Mouse (Mus musculus): Measurements from ENCODE around the gene Gpr84.

Gpr84 gene

DNA sequence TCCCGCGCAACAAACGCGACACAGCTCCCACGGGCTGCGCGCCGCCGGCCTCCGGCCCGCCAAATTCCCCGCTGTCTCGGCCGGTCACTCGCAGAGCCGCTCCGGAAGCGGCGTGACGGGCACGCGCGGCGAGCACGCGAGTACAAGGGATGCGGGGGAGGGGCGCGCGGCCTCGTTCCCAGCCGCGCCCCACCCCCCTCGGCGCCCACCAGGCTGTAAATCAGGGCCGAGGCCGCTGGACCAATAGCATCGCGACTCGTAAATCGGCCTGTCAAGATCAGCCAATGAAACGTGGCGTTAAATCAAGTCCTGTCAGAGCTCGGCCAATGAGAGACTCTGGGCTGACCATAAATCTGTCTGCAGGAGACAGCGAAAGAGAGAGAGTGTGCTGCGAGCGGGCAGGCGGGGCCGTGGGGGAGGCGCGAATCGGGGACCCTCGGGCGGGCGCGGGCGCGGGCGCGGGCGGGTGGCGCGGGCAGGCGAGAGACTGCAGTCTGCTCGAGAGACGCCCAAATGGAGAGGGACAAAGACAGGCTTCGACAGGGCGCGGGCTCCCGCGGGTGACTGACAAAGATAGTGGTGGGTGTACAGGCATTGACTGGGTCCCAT lies 5.2 kb downstream of the Gpr84 start:
- DNase-seq, result peak; percentile 95

DNA sequence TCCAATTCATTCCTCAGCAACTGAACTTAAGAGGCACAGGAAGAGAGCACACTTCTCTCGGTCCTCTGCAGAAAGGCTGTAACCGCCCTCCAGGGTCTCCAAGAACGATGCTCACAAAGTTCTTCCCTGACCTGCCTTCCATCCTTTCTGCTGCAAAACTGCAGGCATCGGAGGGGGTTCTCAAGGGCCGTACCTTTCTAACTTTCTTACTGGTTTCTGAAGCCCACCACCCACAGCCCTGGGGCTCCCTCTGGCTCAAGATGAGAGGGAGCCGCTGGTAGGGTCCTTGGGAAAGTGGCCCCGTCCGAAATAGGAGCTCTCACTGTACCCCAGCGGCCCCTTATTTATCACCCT lies 5.8 kb downstream of the Gpr84 start:
- DNase-seq, result no peak

DNA sequence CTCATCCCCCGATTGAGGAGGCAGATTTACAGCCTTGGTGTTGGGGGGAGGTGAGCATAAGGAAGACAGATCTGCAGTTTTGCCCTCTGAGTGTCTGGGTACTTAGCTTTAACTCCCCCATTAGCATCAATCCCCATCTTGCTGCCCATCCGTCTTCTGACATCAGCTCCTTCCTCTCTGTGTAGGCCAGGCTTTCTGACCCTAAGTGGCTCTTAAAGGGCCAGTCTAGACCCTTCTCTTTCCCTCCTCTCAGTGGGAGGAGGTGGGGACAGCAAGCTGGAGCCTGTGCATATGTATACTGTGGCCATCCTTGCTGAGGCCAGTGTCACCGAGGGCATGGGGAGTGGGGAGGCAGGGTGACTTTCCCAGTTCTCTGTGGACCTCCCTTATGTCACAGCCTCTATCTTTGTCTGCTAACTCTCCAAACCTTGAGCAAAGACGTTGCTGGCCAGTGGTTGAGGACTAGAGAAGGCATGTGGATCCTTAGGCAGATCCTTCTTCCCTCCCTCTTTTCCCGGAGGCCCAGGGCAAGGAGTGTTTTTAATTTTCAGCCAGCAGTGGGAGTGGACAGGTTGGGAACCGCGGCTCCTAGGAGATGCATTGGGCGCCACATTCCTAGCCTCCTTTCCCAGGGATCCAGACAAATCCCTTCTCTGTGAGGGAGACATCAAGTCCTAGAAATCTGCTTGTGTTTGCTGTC lies 6.3 kb downstream of the Gpr84 start:
- no peak for DNase-seq

DNA sequence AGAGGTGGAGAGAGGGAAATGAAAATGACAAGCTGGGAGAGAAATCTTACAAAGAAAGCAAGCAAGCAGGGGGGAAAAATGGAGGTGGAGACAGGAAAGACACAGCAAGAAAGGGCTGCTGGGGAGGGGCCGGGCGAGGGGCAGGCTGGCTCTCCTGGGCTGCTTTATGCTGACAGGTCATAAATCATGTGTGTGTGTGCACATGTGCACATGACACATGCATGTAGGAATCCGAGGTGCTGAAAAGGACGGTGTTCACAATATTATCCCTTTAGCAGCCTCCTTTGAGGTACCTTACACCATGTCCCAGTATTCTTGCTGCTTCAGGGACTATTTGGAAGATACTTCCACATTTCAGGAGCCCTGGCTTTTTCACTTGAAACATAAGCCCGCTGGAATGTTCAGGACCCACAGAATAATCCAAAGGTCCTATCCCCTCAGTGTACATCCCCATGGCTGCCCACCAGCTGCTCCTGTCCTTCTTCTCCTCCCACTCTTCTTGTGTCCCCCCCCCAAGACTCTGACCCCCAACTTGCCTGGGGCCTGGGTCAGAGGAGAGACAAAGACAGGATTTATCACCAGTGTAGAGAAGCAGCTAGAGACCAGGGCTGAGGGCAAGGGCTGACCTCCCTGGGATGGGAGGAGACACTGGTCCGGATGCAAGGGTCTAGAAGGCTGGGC lies 7.9 kb downstream of the Gpr84 start:
- no peak for DNase-seq

DNA sequence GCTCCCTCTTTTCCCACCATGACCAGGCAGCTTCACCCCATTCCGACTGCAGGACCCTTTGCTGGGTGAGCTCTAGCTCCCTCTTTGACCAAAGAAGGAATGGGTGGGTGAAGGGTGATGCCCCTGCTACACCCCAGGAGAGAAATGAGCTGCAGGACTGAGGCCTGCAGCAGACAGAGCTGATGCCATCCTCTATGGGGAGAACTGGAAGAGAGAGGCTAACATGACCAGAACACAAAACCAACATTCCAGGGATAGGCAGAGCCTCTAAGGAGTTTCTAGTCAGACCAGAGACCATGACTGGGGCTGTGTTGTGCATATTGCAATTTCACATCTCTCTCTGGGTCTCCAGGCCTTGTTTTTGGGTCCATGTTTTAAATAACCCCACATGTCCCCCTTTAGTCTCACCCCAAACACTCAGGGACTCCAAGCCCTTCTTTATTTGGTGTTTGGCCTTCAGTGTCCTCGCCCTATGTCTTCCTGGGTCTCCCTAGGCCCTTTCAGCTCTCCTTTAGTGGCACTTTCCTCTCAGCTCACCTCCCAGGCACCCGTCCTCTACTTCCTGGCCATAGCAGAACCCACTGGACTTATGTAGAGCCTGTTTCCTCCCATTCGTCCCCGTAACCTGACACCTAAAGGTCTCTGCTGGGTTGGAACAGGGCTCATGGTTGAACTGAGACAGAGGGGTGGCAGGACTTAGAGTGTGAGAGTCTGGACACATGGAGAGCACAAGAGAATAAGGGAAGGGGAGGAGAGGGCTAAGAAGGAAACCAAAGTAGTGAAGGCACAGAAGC lies 8.7 kb downstream of the Gpr84 start:
- no peak for DNase-seq

DNA sequence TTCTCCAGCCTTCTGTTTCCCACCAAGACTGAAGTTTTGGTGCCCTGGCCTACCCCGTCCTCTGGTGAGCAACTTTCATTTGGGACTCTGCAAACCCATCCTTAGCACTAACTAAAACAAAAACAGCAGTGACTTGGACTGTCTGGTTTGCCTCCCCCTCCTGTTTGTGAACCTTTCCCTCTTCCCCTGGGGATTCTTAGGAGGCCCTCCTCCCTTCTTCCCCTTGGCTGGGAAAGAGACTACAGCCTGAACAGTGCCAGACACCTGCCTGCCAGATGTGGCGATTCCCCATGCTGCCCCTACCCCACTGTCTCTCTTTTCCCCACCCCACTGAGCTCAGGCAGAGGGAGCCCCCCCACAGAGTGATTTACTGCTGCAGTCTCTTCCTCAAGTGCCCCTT lies 9.4 kb downstream of the Gpr84 start:
- no peak for DNase-seq

DNA sequence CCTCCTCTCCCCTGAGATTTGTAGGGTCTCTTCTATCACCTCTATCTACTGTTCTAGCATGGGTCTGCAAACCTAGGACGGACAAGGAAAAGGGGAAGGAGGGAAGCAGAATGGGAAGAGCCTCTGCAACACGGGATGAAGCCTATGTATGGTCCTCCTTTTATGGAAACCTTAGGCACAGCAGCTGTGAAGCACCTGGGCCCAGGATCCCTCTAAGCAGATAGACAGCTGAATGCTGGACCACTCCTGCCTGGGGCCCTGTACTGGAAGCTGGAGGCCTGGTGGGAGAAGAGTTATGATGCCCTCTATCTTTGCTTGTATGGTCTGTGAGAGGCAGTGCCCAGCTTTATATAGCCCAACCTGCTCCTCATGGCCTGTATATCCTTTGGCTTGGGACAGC lies 9.9 kb downstream of the Gpr84 start:
- no peak for DNase-seq

DNA sequence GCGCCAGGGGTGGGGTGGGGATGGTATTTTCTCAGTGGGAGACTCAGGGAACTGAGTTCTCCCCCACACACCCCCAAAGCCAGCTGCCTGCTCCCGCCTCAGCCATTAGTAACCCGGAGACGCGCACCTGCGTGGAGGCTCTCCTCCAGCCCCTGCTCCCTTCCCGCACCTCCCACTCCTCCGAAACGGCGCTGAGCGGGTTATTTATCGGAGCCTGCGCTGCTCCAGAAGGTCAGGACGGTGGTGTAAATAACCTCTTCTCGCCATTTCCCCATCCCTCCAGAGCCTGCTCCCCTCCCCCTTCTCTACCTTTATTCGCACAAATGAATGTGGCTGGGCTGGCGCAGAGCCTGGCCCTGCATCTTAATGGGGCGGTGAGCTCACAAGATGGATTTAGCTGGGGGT lies 10.3 kb downstream of the Gpr84 start:
- peak; percentile 78 for DNase-seq

DNA sequence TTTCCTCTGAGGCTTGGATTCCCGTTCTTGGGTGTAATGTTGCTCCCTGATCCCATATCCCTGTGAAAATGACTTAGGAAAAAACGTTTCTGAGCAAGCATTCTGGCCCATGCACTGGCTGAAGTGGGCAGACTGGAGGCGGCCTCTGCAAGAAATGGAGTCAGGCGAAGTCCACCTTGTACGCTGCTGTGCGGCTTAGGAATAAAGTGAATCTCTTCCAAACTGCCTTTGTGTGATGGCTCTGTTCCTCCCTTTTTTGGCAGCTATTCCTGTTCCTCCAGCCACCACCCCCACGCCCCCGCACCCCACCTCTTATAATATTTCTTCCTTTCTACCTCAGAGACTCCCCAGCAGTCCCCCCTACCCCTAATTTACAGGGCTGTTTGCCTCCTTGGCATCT lies 10.8 kb downstream of the Gpr84 start:
- no peak for DNase-seq

DNA sequence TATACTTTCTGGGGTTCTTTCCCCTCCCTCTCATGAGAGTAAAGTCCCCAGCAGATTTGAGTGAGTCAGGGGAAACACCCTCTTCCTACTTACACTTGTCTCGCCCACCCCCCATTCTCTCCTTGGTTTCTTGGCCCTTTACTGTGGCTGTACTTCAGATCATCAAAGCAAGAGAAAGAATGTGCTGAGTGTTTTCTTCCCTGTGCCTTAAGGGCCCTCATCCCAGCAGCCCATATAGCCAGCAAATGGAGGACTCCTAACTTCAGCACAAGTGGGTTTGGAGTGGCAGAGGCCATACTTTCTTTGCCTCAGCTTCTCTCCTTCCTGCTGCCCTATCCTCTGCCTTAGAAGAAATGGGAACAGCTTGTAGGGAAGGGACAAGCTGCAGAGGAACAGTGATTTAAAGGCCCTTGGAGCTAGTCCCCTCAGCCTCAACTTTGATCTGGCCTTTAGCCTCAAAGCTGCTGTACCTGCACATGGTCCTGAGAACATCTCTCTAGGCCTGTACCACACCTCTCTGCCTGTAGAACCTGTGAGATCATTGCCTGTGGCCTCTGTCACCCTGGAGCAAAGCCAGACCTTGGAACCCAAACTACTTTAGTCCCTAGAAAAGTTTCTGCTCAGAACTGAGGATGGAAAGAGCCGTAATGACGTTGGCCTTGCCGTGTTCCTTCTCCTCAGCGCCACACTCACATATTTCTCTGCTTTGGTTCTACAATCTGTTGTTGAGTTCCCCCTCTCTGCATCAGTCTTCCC lies 11.4 kb downstream of the Gpr84 start:
- no peak for DNase-seq

DNA sequence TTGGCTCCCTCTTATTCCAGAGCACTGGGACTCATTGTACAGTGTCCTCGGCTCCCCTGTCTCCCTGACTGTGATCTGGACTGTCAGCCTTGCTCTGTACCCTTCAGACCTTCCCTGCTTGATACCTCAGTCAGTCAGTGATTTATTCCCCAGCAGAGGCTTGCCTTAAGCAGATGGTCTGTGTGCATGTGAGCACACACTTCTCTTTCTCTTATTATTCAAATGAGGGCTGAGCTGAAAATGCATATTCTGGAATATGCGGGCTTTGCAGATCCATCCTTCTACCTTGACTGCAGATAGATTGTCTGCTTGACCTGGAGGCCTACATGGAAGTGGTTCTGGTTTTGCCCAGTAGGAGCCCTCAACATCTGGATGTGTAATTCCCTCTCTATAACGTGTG lies 12.4 kb downstream of the Gpr84 start:
- no peak for DNase-seq

DNA sequence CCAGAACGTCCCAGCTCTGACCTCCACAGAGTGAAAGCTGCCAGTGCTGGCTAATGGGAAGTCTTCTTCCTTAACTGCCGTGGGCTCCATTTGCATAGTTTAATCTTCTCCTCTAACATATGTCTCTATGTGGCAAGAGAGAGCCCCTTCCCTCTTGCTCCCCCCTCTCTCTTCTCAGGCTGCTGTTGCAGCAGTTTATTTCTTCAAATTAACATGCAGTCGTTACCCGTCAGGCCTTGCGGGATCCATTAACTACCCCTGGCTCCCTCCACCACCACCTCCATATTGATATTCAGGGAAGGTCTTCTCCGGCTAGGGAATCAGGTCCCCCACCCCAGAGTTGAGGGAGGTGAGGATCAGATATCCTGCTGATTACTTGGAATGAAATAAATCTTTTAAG lies 13.1 kb downstream of the Gpr84 start:
- DNase-seq, result no peak

DNA sequence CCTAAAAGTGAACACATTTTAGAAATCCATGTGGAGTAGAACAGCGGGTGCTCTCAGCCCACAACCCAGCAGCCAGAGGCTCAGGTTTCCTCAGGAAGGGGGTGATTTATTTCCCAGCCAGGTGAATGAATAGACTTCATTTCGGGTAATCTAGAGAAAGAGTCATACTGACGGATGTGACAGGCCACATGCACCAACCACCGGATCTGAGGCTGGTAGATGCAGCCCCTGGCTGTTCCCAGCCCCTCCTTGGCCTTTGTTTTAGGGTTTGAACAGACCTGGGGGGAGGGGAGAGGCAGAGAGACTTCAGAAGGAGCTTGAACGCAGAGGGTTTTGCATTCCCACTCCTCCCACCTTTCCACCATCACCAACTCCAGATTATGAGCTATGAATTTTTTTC lies 14.6 kb downstream of the Gpr84 start:
- DNase-seq, result no peak

DNA sequence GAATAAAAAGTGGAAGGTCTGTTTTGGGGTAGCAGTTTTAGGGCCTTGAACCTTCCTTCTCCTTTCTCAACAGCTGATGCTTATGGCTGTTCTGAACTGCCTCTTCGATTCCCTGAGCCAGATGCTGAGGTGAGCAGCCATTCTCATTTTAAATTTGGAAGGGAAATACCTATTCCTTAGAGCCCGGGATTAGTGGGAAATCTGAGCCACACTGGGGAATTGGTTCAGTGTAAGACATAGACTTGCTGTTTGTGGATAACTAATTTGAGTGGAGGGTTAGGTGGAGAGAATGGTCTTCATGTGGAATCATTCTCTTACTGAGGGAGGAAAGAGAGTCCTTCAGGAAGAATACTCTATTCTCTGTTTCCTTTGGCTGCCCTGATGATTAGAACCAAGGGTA lies 15.8 kb downstream of the Gpr84 start:
- no peak for DNase-seq

DNA sequence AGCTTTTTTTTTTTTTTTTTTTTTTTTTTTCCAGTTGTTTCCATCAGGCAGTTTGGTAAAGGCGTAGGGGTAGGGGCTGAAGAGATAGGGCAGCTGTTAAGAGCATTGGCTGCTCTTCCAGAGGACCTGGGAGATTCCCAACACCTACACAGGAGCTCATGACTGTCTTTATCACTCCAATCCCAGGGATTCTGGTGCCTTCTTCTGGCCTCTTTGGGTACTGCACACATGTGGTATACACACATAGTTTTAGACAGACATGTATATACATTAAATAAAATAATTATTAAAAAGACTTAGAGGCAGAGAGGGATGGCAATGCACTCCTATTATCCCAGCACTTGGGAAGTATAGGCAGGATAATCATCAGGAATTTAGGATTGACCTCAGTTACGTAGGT lies 17.0 kb downstream of the Gpr84 start:
- no peak for DNase-seq

DNA sequence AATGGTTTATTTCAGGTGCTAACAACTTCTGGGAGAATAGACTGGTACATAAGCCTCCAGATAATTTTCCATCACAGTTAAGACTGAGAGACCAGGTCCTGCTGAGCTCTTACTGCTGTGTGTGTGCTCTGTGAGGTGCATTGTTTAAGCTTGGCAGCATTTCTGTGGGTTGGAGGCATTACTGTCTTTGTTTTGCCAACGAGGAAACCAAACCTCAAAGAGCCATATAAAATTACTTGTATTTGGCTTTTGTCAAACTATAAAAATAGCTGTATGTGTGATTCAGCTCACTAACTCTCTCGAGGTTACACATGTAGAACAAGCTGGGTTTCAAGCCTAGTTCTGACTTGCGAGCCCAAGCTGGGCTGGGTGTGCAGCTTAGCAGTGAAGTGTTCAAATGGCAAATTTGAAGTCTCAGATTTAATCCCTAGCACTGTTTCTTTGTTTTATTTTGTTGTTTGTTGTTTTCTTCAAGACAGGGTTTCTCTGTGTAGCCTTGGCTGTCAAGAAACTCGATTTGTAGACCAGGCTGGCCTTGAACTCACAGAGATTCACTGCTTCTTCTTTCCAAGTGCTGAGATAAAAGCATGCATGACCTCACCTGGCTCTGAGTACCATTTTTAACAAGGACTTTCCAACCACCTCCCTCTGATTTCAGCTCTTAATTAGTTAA lies 17.6 kb downstream of the Gpr84 start:
- no peak for DNase-seq

DNA sequence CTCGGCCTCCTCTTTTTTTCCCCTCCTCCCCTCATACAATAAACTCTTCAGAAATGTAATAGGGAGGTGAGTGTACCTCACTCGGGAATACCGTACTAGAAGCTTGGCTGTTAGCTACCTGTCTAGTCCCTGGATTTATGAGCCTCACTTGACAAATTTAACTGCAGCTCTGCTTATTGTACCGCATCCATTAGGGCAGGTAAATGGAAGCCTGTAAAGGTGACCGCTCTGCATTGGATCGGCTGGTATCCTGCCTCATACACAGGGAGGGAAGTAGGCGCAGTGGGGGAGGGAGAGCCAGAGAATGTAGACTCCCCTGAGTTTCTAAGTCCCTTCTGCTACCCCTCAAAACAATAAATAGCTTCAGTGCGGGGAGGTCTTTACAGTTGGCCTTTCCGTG lies 19.6 kb downstream of the Gpr84 start:
- DNase-seq, result no peak

DNA sequence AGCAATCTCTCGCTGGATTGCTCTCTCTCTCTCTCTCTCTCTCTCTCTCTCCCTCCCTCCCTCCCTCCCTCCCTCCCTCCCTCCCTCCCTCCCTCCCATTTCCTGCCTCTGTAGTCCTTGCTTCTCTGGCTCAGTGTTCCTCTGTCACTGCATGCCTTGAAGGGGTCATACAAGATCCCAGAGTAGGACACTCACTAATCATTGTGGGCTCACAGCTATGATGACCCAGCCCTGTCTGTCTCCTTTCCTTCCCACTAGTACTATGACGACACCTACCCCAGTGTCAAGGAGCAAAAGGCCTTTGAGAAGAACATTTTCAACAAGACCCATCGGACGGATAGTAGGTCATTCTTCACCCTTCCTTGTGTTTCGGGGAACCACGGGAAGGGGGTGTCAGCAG lies 20.0 kb downstream of the Gpr84 start:
- no peak for DNase-seq

DNA sequence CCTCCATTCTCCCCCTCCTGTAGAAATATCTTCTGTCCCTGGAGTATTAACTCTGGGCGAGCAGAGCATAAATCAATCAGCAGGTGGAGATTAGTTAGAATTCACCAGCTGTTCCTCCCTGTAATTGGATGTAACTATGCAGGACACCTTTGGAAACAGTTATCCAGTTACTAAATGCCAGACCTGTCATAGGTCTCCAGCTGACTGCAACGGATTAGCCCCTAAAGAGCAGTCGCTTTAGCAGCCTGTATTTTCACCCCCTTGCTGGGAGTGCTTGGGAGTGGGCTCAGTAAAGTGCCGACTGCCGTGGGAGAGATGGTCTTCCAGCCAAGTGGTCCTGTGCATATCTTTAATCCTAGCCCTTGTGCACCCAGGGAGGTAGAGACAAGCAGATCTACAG lies 20.8 kb downstream of the Gpr84 start:
- DNase-seq, result no peak

DNA sequence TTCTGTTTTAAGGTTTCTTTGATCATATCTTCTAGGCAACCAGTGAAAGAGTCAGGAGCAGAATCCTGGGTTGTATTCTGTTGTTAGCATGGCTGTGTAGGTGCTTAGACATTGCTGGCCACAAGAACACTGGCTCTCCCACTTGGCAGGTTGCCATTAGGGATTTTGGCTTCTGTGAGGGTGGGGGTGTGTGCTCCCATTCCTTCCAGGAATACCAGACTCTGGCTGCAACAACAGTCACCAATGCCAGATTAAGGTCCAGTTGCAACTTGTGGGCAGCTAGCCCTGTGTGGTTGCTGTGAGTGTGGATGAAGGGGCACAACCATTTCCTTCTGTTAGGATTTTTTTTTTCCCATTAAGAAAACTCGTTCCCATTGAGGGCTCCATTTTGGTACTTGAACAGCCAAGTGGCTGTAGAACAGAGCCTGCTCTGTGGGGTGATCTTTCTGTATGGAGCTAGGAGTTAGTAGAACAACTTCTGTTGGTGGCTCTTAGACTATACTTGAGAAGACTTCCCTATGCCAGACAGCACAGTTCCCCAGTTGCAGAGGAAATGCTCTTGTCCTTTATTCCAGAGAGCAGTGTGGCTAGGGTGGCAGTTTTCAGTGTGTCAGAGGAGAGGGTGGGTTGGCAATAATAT lies 24.5 kb downstream of the Gpr84 start:
- no peak for DNase-seq

DNA sequence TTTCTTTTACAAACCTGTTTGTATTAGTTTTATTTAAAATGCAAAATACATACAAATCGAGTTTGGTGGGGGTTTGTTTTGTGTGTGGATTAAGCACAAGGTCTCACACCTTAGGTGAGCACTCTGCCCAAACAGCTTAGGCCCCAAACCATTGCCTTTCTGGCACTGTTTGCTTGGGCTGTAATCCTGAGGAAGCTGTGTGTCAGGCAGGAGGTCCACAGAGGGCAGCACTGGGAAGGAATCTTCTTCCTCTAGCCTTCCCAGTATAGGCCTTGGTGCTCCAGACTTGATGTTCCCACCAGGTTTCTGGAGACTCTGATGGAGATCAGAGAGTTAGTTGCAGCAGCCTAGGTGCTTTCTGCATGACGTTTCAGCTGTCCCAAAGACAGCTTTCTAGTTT lies 25.8 kb downstream of the Gpr84 start:
- DNase-seq, result no peak

DNA sequence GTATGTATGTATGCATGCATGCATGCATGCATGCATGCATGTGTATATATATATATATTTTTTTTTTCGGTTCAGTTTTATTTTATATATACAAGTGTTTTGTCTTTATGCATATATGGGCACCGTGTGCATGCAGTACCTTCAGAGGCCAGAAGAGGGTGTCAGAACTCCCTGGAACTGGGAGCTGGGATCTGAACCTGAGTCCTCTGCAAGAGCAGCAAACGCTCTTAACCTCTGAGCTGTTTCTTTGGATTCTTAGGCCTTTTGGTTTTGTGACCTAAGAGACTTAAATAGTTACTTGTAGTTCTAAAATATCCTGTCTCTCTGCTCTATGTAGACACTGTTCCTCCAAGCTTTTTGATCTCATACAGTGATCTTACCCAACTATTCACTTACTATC lies 26.3 kb downstream of the Gpr84 start:
- no peak for DNase-seq
